Mouse (Mus musculus): ENCODE measurements at regions not wholly inside any gene's neighbourhood (a gene's known extent, or its start where the extent isn't known, plus 50 kb on each side); places are given as distances from the start of the nearest gene placed in this dataset.
A peak's percentile ranks its signal among the peaks of the same experiment; 100 is the strongest.

DNA sequence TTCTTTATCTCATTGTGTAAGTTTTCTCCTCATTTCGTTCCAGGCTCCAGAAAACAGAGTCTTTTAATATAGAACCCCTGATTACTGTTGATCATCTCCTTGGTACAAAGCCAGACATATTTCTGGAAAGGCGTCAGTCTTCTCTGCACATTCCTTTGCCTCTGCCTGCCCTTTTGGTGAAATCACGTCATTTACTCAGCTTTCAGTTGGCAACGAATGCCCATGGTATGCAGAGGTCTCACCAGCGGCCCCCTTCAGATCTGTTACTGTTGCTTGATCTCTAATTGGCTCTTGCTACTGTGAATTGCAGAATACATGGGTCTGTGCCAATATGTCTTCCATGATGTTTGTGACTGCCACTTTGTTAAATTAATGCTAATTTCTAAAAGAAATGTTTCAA lies 412.0 kb upstream of the Pitx2 start:
- TF ChIP-seq CTCF (IDR thresholded peaks at IDR 0.05; ENCODE audit: low read depth) = no peak
- DNase-seq (ENCODE audit: low spot score) (no peak), ATAC-seq (replicated peaks; ENCODE audit: low FRiP score, low read depth) (no peak)
- Histone ChIP-seq H3K4me2 (ENCODE audit: low read length) (no peak overlapping the region), H3K9me3 (replicated peaks; ENCODE audit: low read length) (no peaks in the 10 kb centered on the region), H3K4me1 (replicated peaks; ENCODE audit: insufficient read depth, low read length) (no peaks in the 10 kb centered on the region), H3K4me3 (replicated peaks; ENCODE audit: low read depth, low read length) (no peak overlapping the region), H3K36me3 (ENCODE audit: insufficient read depth, low read length) (no peaks in the 10 kb centered on the region), H3K27me3 (ENCODE audit: insufficient read depth, low read length) (no peaks in the 10 kb centered on the region), H3K9ac (ENCODE audit: low read depth, low read length) (no peak overlapping the region), H3K27ac (no peak overlapping the region)
- WGBS = 74% methylated on average over 5 of the region's 5 CpGs

GRCm38 (mm10) chr3:128795931-128796330 lies 403.7 kb upstream of the Pitx2 start:
- Histone ChIP-seq H3K27ac (no peak overlapping the region), H3K4me2 (ENCODE audit: low read length) (no peak overlapping the region), H3K9me3 (replicated peaks; ENCODE audit: low read length) (no peaks in the 10 kb centered on the region), H3K4me1 (replicated peaks; ENCODE audit: insufficient read depth, low read length) (no peaks in the 10 kb centered on the region), H3K4me3 (replicated peaks; ENCODE audit: low read depth, low read length) (no peak overlapping the region), H3K36me3 (ENCODE audit: insufficient read depth, low read length) (no peaks in the 10 kb centered on the region), H3K27me3 (ENCODE audit: insufficient read depth, low read length) (no peaks in the 10 kb centered on the region), H3K9ac (ENCODE audit: low read depth, low read length) (no peak overlapping the region)
- DNase-seq (ENCODE audit: low spot score) (no peak), ATAC-seq (replicated peaks; ENCODE audit: low FRiP score, low read depth) (no peak)
- whole genome bisulfite sequencing = 82% methylated on average over 2 of the region's 2 CpGs
- TF ChIP-seq CTCF (IDR thresholded peaks at IDR 0.05; ENCODE audit: low read depth) = no peak

- H3K4me2 ChIP-seq (ENCODE audit: low read length) = no peak overlapping the region
- H3K4me3 ChIP-seq (replicated peaks; ENCODE audit: low read depth, low read length) = no peak overlapping the region
- no peaks in the 10 kb centered on the region for H3K4me1 ChIP-seq (replicated peaks; ENCODE audit: insufficient read depth, low read length)
- no peaks in the 10 kb centered on the region for H3K36me3 ChIP-seq (ENCODE audit: insufficient read depth, low read length)
- no peaks in the 10 kb centered on the region for H3K9me3 ChIP-seq (replicated peaks; ENCODE audit: low read length)
- ATAC-seq (replicated peaks; ENCODE audit: low FRiP score, low read depth) = no peak
- WGBS = 70% methylated on average over 1 of the region's 1 CpGs
- H3K27ac ChIP-seq = no peak overlapping the region
- no peak for TF ChIP-seq CTCF (IDR thresholded peaks at IDR 0.05; ENCODE audit: low read depth)
- no peak overlapping the region for H3K9ac ChIP-seq (ENCODE audit: low read depth, low read length)
- DNase-seq (ENCODE audit: low spot score) = no peak
- H3K27me3 ChIP-seq (ENCODE audit: insufficient read depth, low read length) = no peaks in the 10 kb centered on the region
Observed at GRCm38 (mm10) chr3:128797829-128798228, 401.8 kb upstream of the Pitx2 start.

- H3K27ac ChIP-seq = no peak overlapping the region
- DNase-seq (ENCODE audit: low spot score) (no peak), ATAC-seq (replicated peaks; ENCODE audit: low FRiP score, low read depth) (no peak)
- H3K4me1 ChIP-seq (replicated peaks; ENCODE audit: insufficient read depth, low read length) = no peaks in the 10 kb centered on the region
- H3K4me3 ChIP-seq (replicated peaks; ENCODE audit: low read depth, low read length) = no peak overlapping the region
- no peaks in the 10 kb centered on the region for H3K9me3 ChIP-seq (replicated peaks; ENCODE audit: low read length)
- H3K27me3 ChIP-seq (ENCODE audit: insufficient read depth, low read length) = no peaks in the 10 kb centered on the region
- 42% methylated on average over 12 of the region's 12 CpGs for WGBS
- H3K4me2 ChIP-seq (ENCODE audit: low read length) = no peak overlapping the region
- H3K36me3 ChIP-seq (ENCODE audit: insufficient read depth, low read length) = no peaks in the 10 kb centered on the region
- H3K9ac ChIP-seq (ENCODE audit: low read depth, low read length) = no peak overlapping the region
- no peak for TF ChIP-seq CTCF (IDR thresholded peaks at IDR 0.05; ENCODE audit: low read depth)
Observed at GRCm38 (mm10) chr3:128829371-128830160, 370.1 kb upstream of the Pitx2 start.

- Histone ChIP-seq H3K4me3 (replicated peaks; ENCODE audit: low read depth, low read length) (no peak overlapping the region), H3K36me3 (ENCODE audit: insufficient read depth, low read length) (no peaks in the 10 kb centered on the region), H3K27me3 (ENCODE audit: insufficient read depth, low read length) (no peaks in the 10 kb centered on the region), H3K4me2 (ENCODE audit: low read length) (no peak overlapping the region), H3K9me3 (replicated peaks; ENCODE audit: low read length) (no peaks in the 10 kb centered on the region), H3K27ac (no peak overlapping the region), H3K4me1 (replicated peaks; ENCODE audit: insufficient read depth, low read length) (no peaks in the 10 kb centered on the region), H3K9ac (ENCODE audit: low read depth, low read length) (no peak overlapping the region)
- 82% methylated on average over 6 of the region's 6 CpGs for WGBS
- DNase-seq (ENCODE audit: low spot score) (no peak), ATAC-seq (replicated peaks; ENCODE audit: low FRiP score, low read depth) (no peak)
- no peak for TF ChIP-seq CTCF (IDR thresholded peaks at IDR 0.05; ENCODE audit: low read depth)
Observed at GRCm38 (mm10) chr3:128850327-128850977, 349.2 kb upstream of the Pitx2 start.

DNA sequence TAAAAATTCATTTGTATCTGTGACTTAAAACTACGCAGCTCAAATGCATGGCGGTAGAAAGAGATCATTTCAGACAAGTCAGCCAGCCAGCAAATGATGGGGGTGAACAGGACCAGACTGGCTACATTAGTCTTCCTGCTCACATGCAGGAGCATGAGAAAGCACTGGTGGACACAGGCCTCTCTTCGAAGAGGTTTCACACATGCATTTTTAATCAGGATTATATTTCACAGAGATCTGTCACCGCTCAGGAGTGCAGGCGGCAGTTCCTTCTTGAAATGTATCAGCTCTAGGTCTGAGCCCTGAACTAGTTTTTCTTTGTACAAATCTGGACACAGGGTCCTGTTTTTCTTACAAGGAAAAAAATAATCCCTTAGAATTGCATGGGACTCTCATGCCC lies 343.2 kb upstream of the Pitx2 start:
- DNase-seq (ENCODE audit: low spot score) (peak; percentile 2), ATAC-seq (replicated peaks; ENCODE audit: low FRiP score, low read depth) (no peak)
- Histone ChIP-seq H3K27ac (no peak overlapping the region), H3K27me3 (ENCODE audit: insufficient read depth, low read length) (no peaks in the 10 kb centered on the region), H3K9ac (ENCODE audit: low read depth, low read length) (no peak overlapping the region), H3K36me3 (ENCODE audit: insufficient read depth, low read length) (no peaks in the 10 kb centered on the region), H3K4me3 (replicated peaks; ENCODE audit: low read depth, low read length) (no peak overlapping the region), H3K4me1 (replicated peaks; ENCODE audit: insufficient read depth, low read length) (no peaks in the 10 kb centered on the region), H3K4me2 (ENCODE audit: low read length) (no peak overlapping the region), H3K9me3 (replicated peaks; ENCODE audit: low read length) (no peaks in the 10 kb centered on the region)
- 44% methylated on average over 5 of the region's 5 CpGs for WGBS
- no peak for TF ChIP-seq CTCF (IDR thresholded peaks at IDR 0.05; ENCODE audit: low read depth)
